Mouse (Mus musculus) retina, adult 2 months (tissue): ENCODE data around the gene Dnah6.

Source experiments
- DNase-seq: peaks from one replicate; pipeline ENCODE4 v3.0.0-alpha.2; 2012; ENCODE audit warnings: low read depth, low spot score

Dnah6 gene

GRCm38 (mm10) chr6:73228408-73228807 lies 7.0 kb upstream of the Dnah6 start:
- no peak for DNase-seq

GRCm38 (mm10) chr6:73227376-73228158 lies 6.1 kb upstream of the Dnah6 start:
- DNase-seq: no peak

- DNase-seq: no peak
Measured at GRCm38 (mm10) chr6:73222841-73223526, 1.5 kb upstream of the Dnah6 start.

- DNase-seq: no peak
Measured at GRCm38 (mm10) chr6:73221958-73222735, 696 bp upstream of the Dnah6 start.

- no peak for DNase-seq
Measured at GRCm38 (mm10) chr6:73211602-73212001, 9.8 kb downstream of the Dnah6 start.

- DNase-seq: no peak
Measured at GRCm38 (mm10) chr6:73211036-73211435, 10.4 kb downstream of the Dnah6 start.

- DNase-seq: no peak
Measured at GRCm38 (mm10) chr6:73210445-73210972, 10.9 kb downstream of the Dnah6 start.

- no peak for DNase-seq
Measured at GRCm38 (mm10) chr6:73209598-73209997, 11.9 kb downstream of the Dnah6 start.

- no peak for DNase-seq
Measured at GRCm38 (mm10) chr6:73204937-73205336, 16.5 kb downstream of the Dnah6 start.

GRCm38 (mm10) chr6:73203724-73204123 lies 17.7 kb downstream of the Dnah6 start:
- DNase-seq: no peak

- no peak for DNase-seq
Measured at GRCm38 (mm10) chr6:73195291-73195690, 26.2 kb downstream of the Dnah6 start.

GRCm38 (mm10) chr6:73190756-73191155 lies 30.7 kb downstream of the Dnah6 start:
- DNase-seq: no peak

GRCm38 (mm10) chr6:73184276-73184675 lies 37.2 kb downstream of the Dnah6 start:
- DNase-seq: no peak

- no peak for DNase-seq
Measured at GRCm38 (mm10) chr6:73182987-73183386, 38.5 kb downstream of the Dnah6 start.

- no peak for DNase-seq
Measured at GRCm38 (mm10) chr6:73182410-73182809, 39.0 kb downstream of the Dnah6 start.

- DNase-seq: no peak
Measured at GRCm38 (mm10) chr6:73182006-73182405, 39.4 kb downstream of the Dnah6 start.

GRCm38 (mm10) chr6:73175156-73175555 lies 46.3 kb downstream of the Dnah6 start:
- DNase-seq: no peak

GRCm38 (mm10) chr6:73167230-73167629 lies 54.2 kb downstream of the Dnah6 start:
- DNase-seq: no peak

GRCm38 (mm10) chr6:73162958-73163357 lies 58.5 kb downstream of the Dnah6 start:
- no peak for DNase-seq

- no peak for DNase-seq
Measured at GRCm38 (mm10) chr6:73161338-73161737, 60.1 kb downstream of the Dnah6 start.

- no peak for DNase-seq
Measured at GRCm38 (mm10) chr6:73155455-73155854, 66.0 kb downstream of the Dnah6 start.

GRCm38 (mm10) chr6:73153675-73154074 lies 67.8 kb downstream of the Dnah6 start:
- DNase-seq: peak; percentile 61
